Mouse (Mus musculus) mouse embryonic stem cell (cell line): ENCODE measurements around the gene Stat5b.

Experiments
- in situ Hi-C, 2 experiments: fragments of 300-500 bp; cut with MboI; formaldehyde crosslinking; loops; 1 replicate in 1 of 2; 3 replicates in 1 of 2; pipeline ENCODE4 v1.14.3; 2019 to 2020; ENCODE audit warnings: low sequenced_read_pairs in 2 of 2, low pct_unique_long_range_greater_than_20kb in 1 of 2, mixed read lengths in 1 of 2; ENCODE audit not compliant: unreplicated experiment in 1 of 2

Gene Stat5b

GRCm38 (mm10) chr11:100849456-100850037 is 977 bp downstream of the Stat5b start:
- in situ Hi-C loops, result loop anchor here (25.0 kb wide), 1 partner anchor 213 kb away; the partner anchor contains the start of gene Naglu (in 2 of the 2)

GRCm38 (mm10) chr11:100848789-100849379 is 1.6 kb downstream of the Stat5b start:
- in situ Hi-C loops, result no loop called here

- in situ Hi-C loops, result no loop called here
These were observed 2.4 kb downstream of the Stat5b start for GRCm38 (mm10) chr11:100848080-100848479.

GRCm38 (mm10) chr11:100847572-100847971 is 3.0 kb downstream of the Stat5b start:
- in situ Hi-C loops, result no loop called here

- in situ Hi-C loops, result no loop called here
These were observed 4.7 kb downstream of the Stat5b start for GRCm38 (mm10) chr11:100845793-100846192.

GRCm38 (mm10) chr11:100844121-100844520 is 6.4 kb downstream of the Stat5b start:
- in situ Hi-C loops, result no loop called here

- in situ Hi-C loops, result no loop called here
These were observed 7.4 kb downstream of the Stat5b start for GRCm38 (mm10) chr11:100843070-100843669.

- in situ Hi-C loops, result no loop called here
These were observed 8.5 kb downstream of the Stat5b start for GRCm38 (mm10) chr11:100842025-100842424.

- in situ Hi-C loops, result no loop called here
These were observed 9.7 kb downstream of the Stat5b start for GRCm38 (mm10) chr11:100840866-100841265.

GRCm38 (mm10) chr11:100839523-100839922 is 11.0 kb downstream of the Stat5b start:
- in situ Hi-C loops, result loop anchor here in 1 of 2 experiments (5.0 kb wide), 1 partner anchor 118 kb away; no protein-coding TSS in a partner anchor

- in situ Hi-C loops, result loop anchor here in 1 of 2 experiments (5.0 kb wide), 1 partner anchor 118 kb away; no protein-coding TSS in a partner anchor
These were observed 11.6 kb downstream of the Stat5b start for GRCm38 (mm10) chr11:100838894-100839293.

- in situ Hi-C loops, result loop anchor here in 1 of 2 experiments (5.0 kb wide), 1 partner anchor 120 kb away; no protein-coding TSS in a partner anchor
These were observed 13.4 kb downstream of the Stat5b start for GRCm38 (mm10) chr11:100836923-100837702.

- in situ Hi-C loops, result no loop called here
These were observed 17.1 kb downstream of the Stat5b start for GRCm38 (mm10) chr11:100833466-100833865.

- in situ Hi-C loops, result no loop called here
These were observed 19.1 kb downstream of the Stat5b start for GRCm38 (mm10) chr11:100831396-100831795.

GRCm38 (mm10) chr11:100829691-100830090 is 20.8 kb downstream of the Stat5b start:
- in situ Hi-C loops, result no loop called here

GRCm38 (mm10) chr11:100828676-100829151 is 21.8 kb downstream of the Stat5b start:
- in situ Hi-C loops, result no loop called here

- in situ Hi-C loops, result no loop called here
These were observed 24.2 kb downstream of the Stat5b start for GRCm38 (mm10) chr11:100826161-100826866.

- in situ Hi-C loops, result no loop called here
These were observed 25.1 kb downstream of the Stat5b start for GRCm38 (mm10) chr11:100825451-100825850.
